Mouse (Mus musculus) liver, adult 2 months (tissue): ENCODE results near the gene Gm20388.

ENCODE experiments used
- CTCF ChIP-seq: fragments of 200-500 bp; IDR thresholded peaks from 2 replicates; pipeline ENCODE4 v1.5.1; 2011; ENCODE audit warnings: low read depth, low read length, control low read depth
- POLR2A ChIP-seq: fragments of 200-500 bp; IDR thresholded peaks from 2 replicates; pipeline ENCODE4 v1.6.1; 2011; ENCODE audit warnings: low read length, control low read depth; ENCODE audit not compliant: insufficient read depth; ENCODE audit errors: extremely low read depth

DNA sequence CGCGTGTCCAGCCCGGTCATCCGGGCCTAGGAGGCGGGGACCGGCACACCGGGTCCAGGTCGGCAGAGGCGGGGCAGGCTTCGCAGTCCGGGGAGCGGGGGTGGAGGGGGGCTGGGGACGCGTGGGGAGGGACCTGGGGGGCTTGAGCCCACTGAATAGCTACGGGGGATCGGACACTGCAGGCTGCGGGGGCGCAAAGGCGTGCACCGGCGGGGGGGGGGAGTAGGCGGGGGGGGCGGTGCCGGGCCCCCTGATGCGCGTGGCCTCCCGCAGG, 1173.2 kb downstream of the Gm20388 start:
- no peak for TF ChIP-seq CTCF
- TF ChIP-seq POLR2A, result no peak
